Mouse (Mus musculus) lung, postnatal 14 days (tissue): ENCODE results near the gene Rtl9.
A peak's percentile ranks its signal among the peaks of the same experiment; 100 is the strongest.

ENCODE experiments used
- DNase-seq: peaks from one replicate; pipeline ENCODE4 v3.0.0; 2021

Rtl9 gene

GRCm38 (mm10) chrX:143099044-143099754, at the start of gene Rtl9:
Gene Rtl9 (plus strand): TSS chrX:143099594.
- peak; percentile 22 for DNase-seq

- peak; percentile 55 for DNase-seq
Measured at GRCm38 (mm10) chrX:143051478-143051877, 47.9 kb upstream of the Rtl9 start.

- DNase-seq = no peak
Measured at GRCm38 (mm10) chrX:143051921-143052320, 47.5 kb upstream of the Rtl9 start.

DNA sequence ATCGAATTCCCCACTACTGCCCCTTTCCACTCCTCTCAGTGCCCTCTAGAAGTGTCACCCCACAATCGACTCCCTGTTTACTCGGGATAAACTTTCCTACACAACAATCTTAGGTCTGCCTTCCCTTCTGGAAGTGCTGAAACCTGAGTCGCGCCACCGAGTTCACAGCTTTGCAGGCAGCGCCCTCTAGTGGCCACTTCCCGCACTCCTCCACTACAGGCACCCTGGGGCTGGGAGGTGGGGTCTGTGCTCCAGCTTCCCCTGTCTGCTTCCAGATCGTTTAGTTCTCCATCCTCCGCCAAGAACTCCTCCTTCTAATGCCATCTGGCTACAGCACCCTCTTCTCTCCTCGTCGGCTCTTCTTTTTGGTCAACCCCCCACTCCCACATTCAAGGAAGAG, 40.6 kb upstream of the Rtl9 start:
- DNase-seq = peak; percentile 79

GRCm38 (mm10) chrX:143062641-143063355, 36.6 kb upstream of the Rtl9 start:
- DNase-seq = no peak

GRCm38 (mm10) chrX:143063780-143064179, 35.6 kb upstream of the Rtl9 start:
- no peak for DNase-seq

- no peak for DNase-seq
Measured at GRCm38 (mm10) chrX:143064288-143064687, 35.1 kb upstream of the Rtl9 start.

GRCm38 (mm10) chrX:143066320-143067114, 32.9 kb upstream of the Rtl9 start:
- peak; percentile 9 for DNase-seq

- DNase-seq = no peak
Measured at GRCm38 (mm10) chrX:143067115-143067514, 32.3 kb upstream of the Rtl9 start.

GRCm38 (mm10) chrX:143067576-143067975, 31.8 kb upstream of the Rtl9 start:
- no peak for DNase-seq

DNA sequence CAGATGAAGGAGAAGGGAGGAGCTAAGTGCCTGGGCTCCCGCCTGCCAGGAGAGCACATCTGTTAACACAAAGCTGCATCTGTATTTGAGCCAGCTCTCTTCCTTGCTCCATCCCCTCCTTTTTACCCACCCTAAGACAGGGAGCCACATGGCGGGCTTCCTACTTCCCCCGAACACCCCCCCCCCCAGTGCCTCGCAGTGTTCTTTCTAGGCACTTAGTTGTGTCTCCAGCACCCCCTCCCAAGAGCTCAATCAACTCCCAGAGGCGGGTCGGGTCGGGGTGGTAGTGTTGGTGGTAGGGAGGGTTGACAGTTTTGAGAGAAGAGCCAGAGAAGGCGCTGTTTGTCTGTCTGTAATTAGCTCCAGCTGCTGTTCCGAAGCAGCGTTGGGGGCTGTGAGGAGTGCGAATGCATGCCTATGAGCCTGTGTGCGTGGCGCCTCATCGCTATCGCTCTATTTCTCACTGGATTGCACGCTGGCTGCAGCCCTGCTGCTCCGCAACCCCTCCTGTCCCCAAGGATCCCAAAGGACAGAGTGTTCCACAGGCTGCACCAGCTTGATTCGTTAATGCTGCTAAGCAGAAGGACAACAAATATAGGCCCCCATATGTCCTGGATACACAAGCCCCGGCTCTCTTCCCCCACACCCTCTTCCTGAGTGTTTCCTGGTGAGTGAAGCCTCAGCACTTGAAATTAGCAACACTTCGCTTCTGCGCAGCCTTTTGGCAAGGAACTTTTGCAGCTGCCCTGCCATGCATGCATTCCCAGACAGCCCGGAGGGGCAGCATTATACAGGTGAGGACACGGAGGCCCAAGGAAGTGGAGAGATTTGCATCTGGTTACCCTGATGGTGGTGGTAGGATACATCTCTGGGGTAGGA, 18.7 kb upstream of the Rtl9 start:
- DNase-seq = peak; percentile 4

- no peak for DNase-seq
Measured at GRCm38 (mm10) chrX:143082732-143083131, 16.7 kb upstream of the Rtl9 start.

DNA sequence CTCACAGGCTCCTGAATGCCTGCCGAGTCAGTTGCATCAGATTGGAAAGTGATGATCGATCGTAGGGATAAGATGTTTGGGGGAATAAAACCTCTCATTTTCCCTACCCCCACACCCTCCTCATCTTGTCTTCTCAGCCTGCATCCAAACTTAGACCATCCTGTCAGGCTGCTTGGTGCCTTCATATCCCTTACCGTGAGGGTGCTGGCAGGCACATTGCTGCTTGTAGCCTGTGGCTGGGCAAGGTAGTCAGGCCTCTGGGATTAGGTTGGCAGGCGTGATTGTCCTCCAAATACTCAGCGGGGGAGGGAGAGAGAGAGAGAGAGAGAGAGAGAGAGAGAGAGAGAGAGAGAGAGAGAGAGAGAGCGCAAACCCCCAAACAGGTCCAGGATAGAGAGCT, 11.2 kb upstream of the Rtl9 start:
- DNase-seq = no peak

- no peak for DNase-seq
Measured at GRCm38 (mm10) chrX:143090904-143091588, 8.3 kb upstream of the Rtl9 start.

DNA sequence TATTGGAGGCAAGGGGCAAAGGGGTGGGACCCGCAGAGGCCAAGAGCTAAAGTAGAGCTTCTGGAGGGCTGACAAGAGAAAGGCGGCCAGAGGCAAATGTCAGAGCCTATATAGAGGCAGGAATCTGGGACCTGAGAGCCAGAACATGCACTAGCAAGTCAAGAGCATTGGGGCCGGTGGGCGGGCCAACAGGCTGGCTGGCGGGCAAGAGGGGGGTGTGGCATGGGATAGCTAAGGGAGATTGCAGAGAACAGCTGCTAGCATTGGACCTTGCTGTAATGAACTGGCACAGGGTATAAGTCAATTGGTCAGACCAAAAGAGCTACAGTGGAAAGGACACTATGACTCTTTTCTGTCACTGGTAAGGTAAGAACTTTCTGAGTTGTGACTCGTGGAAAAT, 1.8 kb upstream of the Rtl9 start:
- DNase-seq = no peak

GRCm38 (mm10) chrX:143103146-143103545, 3.8 kb downstream of the Rtl9 start:
- DNase-seq = no peak

GRCm38 (mm10) chrX:143105866-143106265, 6.5 kb downstream of the Rtl9 start:
- no peak for DNase-seq

GRCm38 (mm10) chrX:143112546-143112945, 13.2 kb downstream of the Rtl9 start:
- peak; percentile 4 for DNase-seq
